In the genomic region with DNA sequence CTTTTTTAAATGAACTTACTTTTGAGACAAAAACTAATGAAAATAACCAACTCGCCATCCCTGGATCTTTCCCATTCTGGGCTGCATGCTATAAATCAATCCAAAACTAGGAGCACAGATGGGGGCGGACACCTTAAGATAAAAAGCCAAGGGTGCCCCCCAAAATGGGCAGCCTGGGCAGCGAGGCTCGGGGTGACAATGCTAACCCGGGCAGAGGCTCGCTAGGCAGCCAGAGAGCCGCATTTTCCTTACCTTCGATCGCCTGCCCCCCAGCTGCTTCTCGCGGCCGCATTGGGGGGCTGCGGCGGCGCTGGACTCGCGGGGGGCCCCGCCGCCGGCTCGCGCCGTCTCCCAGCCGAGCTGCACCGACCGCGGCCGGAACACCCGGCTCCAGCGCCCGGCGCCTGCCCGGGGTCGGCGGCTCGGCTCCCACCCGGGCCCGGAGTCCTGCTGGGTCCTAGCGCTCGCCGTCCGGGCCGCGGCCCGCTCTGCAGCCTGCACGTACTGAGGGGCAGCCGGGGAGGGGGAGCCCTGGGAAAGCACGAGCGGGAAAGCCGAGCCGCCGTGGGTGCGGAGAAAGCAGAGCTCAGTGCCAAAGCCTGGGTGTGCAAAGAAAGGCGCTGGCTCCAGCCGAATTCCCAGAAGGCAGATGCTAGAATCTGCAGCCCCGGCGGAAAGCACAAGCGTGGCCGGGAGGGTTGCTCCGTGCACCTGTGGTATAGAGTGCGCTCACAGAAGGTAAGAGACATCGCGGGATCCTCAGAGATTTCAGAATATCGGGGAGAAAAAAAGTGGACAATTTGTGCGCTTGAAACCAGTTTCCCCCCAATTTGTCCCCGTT, we compare ENCODE assay signal across 8 mouse cellular contexts. TPM values are rescaled to one million over a fixed set of nuclear protein-coding genes. Genes with fewer than 3 reads are reported as not detected.
DNase-seq lines count a peak whose midpoint lies in the region; ATAC-seq and TF ChIP-seq lines count a peak whose summit lies in the region.

A gene (minus strand): TSS at position 364 of the 841 bp plus-strand sequence.

- H3K9me3 ChIP-seq in hindbrain, embryonic 15.5 days: no peaks in the 10 kb centered on the region

- no peaks in the 10 kb centered on the region for H3K36me3 ChIP-seq in hindbrain, embryonic 15.5 days
- no peaks in the 10 kb centered on the region for H3K36me3 ChIP-seq in macrophage (ENCODE audit: inconsistent target)

- under 1% methylated on average over 54 of the region's 66 CpGs for WGBS in hindbrain, embryonic 15.5 days
- WGBS in macrophage (ENCODE audit: missing documents): 1% methylated on average over 62 of the region's 66 CpGs

- peak within 1 kb of the TSS; percentile 97 for H3K27ac ChIP-seq in gastrocnemius, adult 2 months
- peak within 1 kb of the TSS; percentile 87 for H3K27ac ChIP-seq in hindbrain, embryonic 15.5 days (replicated peaks)
- peak within 1 kb of the TSS; percentile 90 for H3K27ac ChIP-seq in left cerebral cortex, adult 2 months
- H3K27ac ChIP-seq in macrophage: peak within 1 kb of the TSS; percentile 51

- H3K4me1 ChIP-seq in hindbrain, embryonic 15.5 days (replicated peaks): peaks cover 26% of the 10 kb centered on the region

- peak within 1 kb of the TSS; percentile 89 for H3K9ac ChIP-seq in hindbrain, embryonic 15.5 days

- no peaks in the 10 kb centered on the region for H3K27me3 ChIP-seq in hindbrain, embryonic 15.5 days

- ATAC-seq in common myeloid progenitor, adult 5-6 weeks (replicated peaks; ENCODE audit: low read depth, poor library complexity, severe bottlenecking): peak; percentile 20; the same call in 1 of the 2 replicates
- peak; percentile 94 for ATAC-seq in hindbrain, embryonic 15.5 days (ENCODE audit: low FRiP score, low read depth)

- peak; percentile 82 for DNase-seq in ZHBTc4 (ENCODE audit: low read depth, low spot score)
- DNase-seq in gastrocnemius, adult 2 months: peak; percentile 90
- DNase-seq in left cerebral cortex, adult 2 months (ENCODE audit: extremely low spot score in 1 of 2, low spot score in 2 of 2): peak; percentile 77 to 79
- peak; percentile 77 for DNase-seq in right cerebral cortex, adult 18-20 months
- peak; percentile 65 for DNase-seq in urinary bladder, postnatal 14 days (ENCODE audit: low spot score)

- peak within 1 kb of the TSS; percentile 65 for H3K4me2 ChIP-seq in hindbrain, embryonic 15.5 days

- H3K4me3 ChIP-seq in gastrocnemius, adult 2 months: peak within 1 kb of the TSS; percentile 97
- H3K4me3 ChIP-seq in hindbrain, embryonic 15.5 days: peak within 1 kb of the TSS; percentile 91
- peak within 1 kb of the TSS; percentile 86 for H3K4me3 ChIP-seq in left cerebral cortex, adult 2 months
- peak within 1 kb of the TSS; percentile 82 for H3K4me3 ChIP-seq in macrophage (ENCODE audit: inconsistent target)

- TF ChIP-seq CTCF in gastrocnemius, adult 2 months (IDR thresholded peaks at IDR 0.05): no peak
- no peak for TF ChIP-seq CTCF in left cerebral cortex, adult 2 months (IDR thresholded peaks at IDR 0.05)

- intact Hi-C loops in gastrocnemius, adult 2 months (cut with DNase I): loop anchor here (2.0 to 10.0 kb wide), 6 partner anchors 65 to 466 kb away; no protein-coding TSS in a partner anchor
- intact Hi-C loops in left cerebral cortex, adult 2 months (cut with DNase I): loop anchor here (2.0 to 10.0 kb wide), 4 partner anchors 63 to 469 kb away; a partner anchor contains a TSS

- H3K79me2 ChIP-seq in macrophage (ENCODE audit: inconsistent target): peaks cover 26% of the 10 kb centered on the region

RNA-seq across cellular contexts. Expression of the gene that starts here (rescaled TPM):
- 28.7 and 41.7 TPM in 2 replicates for total RNA-seq in common myeloid progenitor, adult 5-6 weeks (2017)
- 100 to 1,000 TPM; 190 to 201 TPM for total RNA-seq in gastrocnemius, adult 2 months (2021)
- polyA plus RNA-seq in hindbrain, embryonic 15.5 days (2015; fragmentation: Nextera tagmentation; extraction: Ambion mirVana): 78.1 and 78.4 TPM in 2 replicates
- total RNA-seq in left cerebral cortex, adult 2 months (2021): 10 to 100 TPM; 52.4 to 57.4 TPM
- 100 to 1,000 TPM in 9 of 26 experiments, 10 to 100 TPM in 17; 18.9 to 130 (median 93.9) TPM for total RNA-seq in macrophage (2018; cell fraction: chromatin; rRNA removed)
- 10 to 100 TPM; 22.9 to 38.6 (median 27.8) TPM for total RNA-seq in macrophage (2018; cell fraction: cytosol; rRNA removed)
- total RNA-seq in macrophage (2018; cell fraction: nucleus; rRNA removed): 100 to 1,000 TPM in 6 of 26 experiments, 10 to 100 TPM in 20; 40.3 to 144 (median 75.1) TPM
- 12.3 to 15.5 TPM (median 14.6 TPM) in 3 replicates for polyA plus RNA-seq in macrophage (2018)

Comparison
In these comparisons a context has a peak if more than half of its experiments do, and no peak if none do; other contexts are left out.
1. Peak in every context shown above with its lines: DNase-seq, ATAC-seq, H3K4me3 ChIP-seq and H3K27ac ChIP-seq.